Mouse (Mus musculus) embryonic fibroblast, embryonic 13.5 days (primary cell): Measurements from ENCODE around the gene Lef1. TPM values are rescaled to one million over a fixed set of nuclear protein-coding genes. Genes with fewer than 3 reads are reported as not detected.

ENCODE experiments used
- H3K27ac ChIP-seq: 2 replicates; pipeline ENCODE4 v1.5.1; 2012; ENCODE audit warnings: low read length, control low read depth, inconsistent platforms; ENCODE audit not compliant: insufficient read depth
- H3K4me1 ChIP-seq: 2 replicates; pipeline ENCODE4 v1.6.1; 2011; ENCODE audit warnings: low read length; ENCODE audit not compliant: control insufficient read depth, insufficient read depth
- H3K4me3 ChIP-seq: 2 replicates; pipeline ENCODE4 v1.5.1; 2011; ENCODE audit warnings: mild to moderate bottlenecking, control low read depth, low read length; ENCODE audit not compliant: insufficient read depth
- CTCF ChIP-seq: IDR thresholded peaks from 2 replicates; pipeline ENCODE4 v1.5.1; 2011; ENCODE audit warnings: mild to moderate bottlenecking, control low read depth, low read length, moderate library complexity, borderline replicate concordance; ENCODE audit not compliant: insufficient read depth
- POLR2A ChIP-seq: IDR thresholded peaks from 2 replicates; pipeline ENCODE4 v1.6.1; 2011; ENCODE audit warnings: low read depth, mild to moderate bottlenecking, control low read depth, low read length, moderate library complexity
- polyA plus RNA-seq: library from polyadenylated mRNA; stranded (reverse); fragments of >200 nt; gene quantifications from 2 replicates; pipeline ENCODE4 v1.2.4, GENCODE M21; 2011; ENCODE audit warnings: low read depth; ENCODE audit not compliant: missing spikeins, insufficient read length

Lef1 gene
- polyA plus RNA-seq, 1 experiment: 1.7 TPM

- no peak for TF ChIP-seq CTCF
- no peak for TF ChIP-seq POLR2A
- H3K27ac ChIP-seq: no peak overlapping the region
- no peaks in the 10 kb centered on the region for H3K4me1 ChIP-seq
- no peak overlapping the region for H3K4me3 ChIP-seq
These were observed 44.8 kb downstream of the Lef1 start for GRCm38 (mm10) chr3:131155066-131155465.

GRCm38 (mm10) chr3:131155657-131156056 is 45.4 kb downstream of the Lef1 start:
- TF ChIP-seq CTCF: no peak
- no peak for TF ChIP-seq POLR2A
- H3K4me1 ChIP-seq: no peaks in the 10 kb centered on the region
- no peak overlapping the region for H3K27ac ChIP-seq

GRCm38 (mm10) chr3:131156377-131156776 is 46.1 kb downstream of the Lef1 start:
- Histone ChIP-seq H3K4me3 (no peak overlapping the region), H3K4me1 (no peaks in the 10 kb centered on the region), H3K27ac (no peak overlapping the region)
- no peak for TF ChIP-seq CTCF
- TF ChIP-seq POLR2A: no peak

More at GRCm38 (mm10) chr3:131155657-131156056, 45.4 kb downstream of the Lef1 start:
- H3K4me3 ChIP-seq: no peak overlapping the region

GRCm38 (mm10) chr3:131157471-131157870 is 47.2 kb downstream of the Lef1 start:
- no peaks in the 10 kb centered on the region for H3K4me1 ChIP-seq
- H3K27ac ChIP-seq: no peak overlapping the region
- no peak overlapping the region for H3K4me3 ChIP-seq
- TF ChIP-seq CTCF (no peak), POLR2A (no peak)

GRCm38 (mm10) chr3:131159204-131159760 is 49.0 kb downstream of the Lef1 start:
- TF ChIP-seq CTCF: no peak
- no peak for TF ChIP-seq POLR2A
- H3K27ac ChIP-seq: no peak overlapping the region
- H3K4me3 ChIP-seq: no peak overlapping the region
- H3K4me1 ChIP-seq: no peaks in the 10 kb centered on the region

- H3K4me1 ChIP-seq: no peaks in the 10 kb centered on the region
- H3K4me3 ChIP-seq: no peak overlapping the region
- TF ChIP-seq POLR2A (no peak), CTCF (no peak)
- no peak overlapping the region for H3K27ac ChIP-seq
These were observed 49.8 kb downstream of the Lef1 start for GRCm38 (mm10) chr3:131159881-131160615.

GRCm38 (mm10) chr3:131160921-131161320 is 50.6 kb downstream of the Lef1 start:
- H3K4me1 ChIP-seq: no peaks in the 10 kb centered on the region
- H3K27ac ChIP-seq: no peak overlapping the region
- TF ChIP-seq POLR2A (no peak), CTCF (no peak)
- no peak overlapping the region for H3K4me3 ChIP-seq

GRCm38 (mm10) chr3:131167731-131168130 is 57.5 kb downstream of the Lef1 start:
- Histone ChIP-seq H3K27ac (no peak overlapping the region), H3K4me1 (no peaks in the 10 kb centered on the region)
- TF ChIP-seq POLR2A (no peak), CTCF (no peak)

GRCm38 (mm10) chr3:131169161-131169560 is 58.9 kb downstream of the Lef1 start:
- no peak overlapping the region for H3K4me3 ChIP-seq
- no peak overlapping the region for H3K27ac ChIP-seq
- no peak for TF ChIP-seq CTCF
- TF ChIP-seq POLR2A: no peak
- no peaks in the 10 kb centered on the region for H3K4me1 ChIP-seq

More at GRCm38 (mm10) chr3:131167731-131168130, 57.5 kb downstream of the Lef1 start:
- H3K4me3 ChIP-seq: no peak overlapping the region

- H3K27ac ChIP-seq: no peak overlapping the region
- TF ChIP-seq POLR2A: no peak
- TF ChIP-seq CTCF: no peak
- H3K4me1 ChIP-seq: no peaks in the 10 kb centered on the region
- H3K4me3 ChIP-seq: no peak overlapping the region
These were observed 59.9 kb downstream of the Lef1 start for GRCm38 (mm10) chr3:131170099-131170643.
